Mouse (Mus musculus) spleen, adult 2 months (tissue): ENCODE measurements around the gene Il4ra.

Experiments used
- CTCF ChIP-seq: fragments of 200-500 bp; IDR thresholded peaks from 2 replicates; pipeline ENCODE4 v1.5.1; 2011; ENCODE audit warnings: mild to moderate bottlenecking, inconsistent platforms; ENCODE audit not compliant: insufficient read depth, insufficient read length, insufficient replicate concordance; ENCODE audit errors: extremely low read depth
- POLR2A ChIP-seq: fragments of 200-500 bp; IDR thresholded peaks from 2 replicates; pipeline ENCODE4 v1.6.1; 2011; ENCODE audit warnings: low read depth, low read length, inconsistent platforms

DNA sequence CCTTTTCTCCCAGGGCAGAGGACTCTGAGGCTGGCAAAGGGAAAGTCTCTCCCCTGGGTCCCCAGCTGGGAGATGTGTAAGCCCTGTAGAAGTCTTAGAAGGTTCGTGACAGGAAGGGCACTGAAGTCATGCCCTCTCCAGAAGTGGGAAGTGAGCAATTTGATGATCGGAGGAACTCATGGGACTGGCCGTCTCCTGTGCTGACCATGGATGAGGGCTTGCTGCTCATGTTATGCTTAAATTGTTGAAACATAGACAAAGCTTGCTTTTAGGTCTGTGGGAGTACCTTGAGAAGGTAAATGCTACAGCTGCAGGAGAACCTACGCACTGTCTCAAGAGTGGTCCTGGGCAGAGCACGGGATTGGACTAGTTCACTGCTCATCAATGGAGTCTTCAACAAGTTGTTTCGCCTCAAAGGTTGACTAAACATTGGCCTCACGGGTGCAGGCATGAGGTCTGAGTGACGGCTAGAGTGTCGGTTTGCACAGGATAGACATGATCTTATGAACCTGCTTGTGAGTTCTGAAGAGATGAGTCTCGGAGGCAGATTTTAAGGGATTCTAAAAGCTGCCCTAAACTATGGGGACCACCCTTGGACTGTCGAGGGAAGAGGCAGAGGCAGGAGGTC lies 50.0 kb downstream of the Il4ra start:
- TF ChIP-seq CTCF: no peak
- TF ChIP-seq POLR2A: no peak
